Mouse (Mus musculus) E14TG2a.4 (cell line): ENCODE data around the gene Cops6.

Experiments used
- H3K27me3 ChIP-seq: 2 replicates; pipeline ENCODE4 v1.6.1; 2014; ENCODE audit warnings: low read length, control low read depth; ENCODE audit not compliant: insufficient read depth
- H3K36me3 ChIP-seq: 2 replicates; pipeline ENCODE4 v1.6.1; 2014; ENCODE audit warnings: low read length, control low read depth; ENCODE audit not compliant: insufficient read depth
- H3K4me1 ChIP-seq: replicated peaks from 2 replicates; pipeline ENCODE4 v1.6.1; 2014; ENCODE audit warnings: low read depth, low read length, control low read depth
- H3K4me3 ChIP-seq: replicated peaks from 2 replicates; pipeline ENCODE4 v1.5.1; 2014; ENCODE audit warnings: mild to moderate bottlenecking, low read length
- H3K9me3 ChIP-seq: 2 replicates; pipeline ENCODE4 v1.6.1; 2014; ENCODE audit warnings: low read length, control low read depth
- CTCF ChIP-seq: conservative IDR thresholded peaks from 2 replicates; pipeline ENCODE4 v1.5.1; 2014; ENCODE audit warnings: low read length
- NANOG ChIP-seq: IDR thresholded peaks from 2 replicates; pipeline ENCODE4 v1.6.1; 2014; ENCODE audit warnings: borderline replicate concordance, low read length, mixed read lengths
- POU5F1 ChIP-seq: IDR thresholded peaks from 2 replicates; pipeline ENCODE4 v1.6.1; 2014; ENCODE audit warnings: low read length, borderline replicate concordance

Gene Cops6

DNA sequence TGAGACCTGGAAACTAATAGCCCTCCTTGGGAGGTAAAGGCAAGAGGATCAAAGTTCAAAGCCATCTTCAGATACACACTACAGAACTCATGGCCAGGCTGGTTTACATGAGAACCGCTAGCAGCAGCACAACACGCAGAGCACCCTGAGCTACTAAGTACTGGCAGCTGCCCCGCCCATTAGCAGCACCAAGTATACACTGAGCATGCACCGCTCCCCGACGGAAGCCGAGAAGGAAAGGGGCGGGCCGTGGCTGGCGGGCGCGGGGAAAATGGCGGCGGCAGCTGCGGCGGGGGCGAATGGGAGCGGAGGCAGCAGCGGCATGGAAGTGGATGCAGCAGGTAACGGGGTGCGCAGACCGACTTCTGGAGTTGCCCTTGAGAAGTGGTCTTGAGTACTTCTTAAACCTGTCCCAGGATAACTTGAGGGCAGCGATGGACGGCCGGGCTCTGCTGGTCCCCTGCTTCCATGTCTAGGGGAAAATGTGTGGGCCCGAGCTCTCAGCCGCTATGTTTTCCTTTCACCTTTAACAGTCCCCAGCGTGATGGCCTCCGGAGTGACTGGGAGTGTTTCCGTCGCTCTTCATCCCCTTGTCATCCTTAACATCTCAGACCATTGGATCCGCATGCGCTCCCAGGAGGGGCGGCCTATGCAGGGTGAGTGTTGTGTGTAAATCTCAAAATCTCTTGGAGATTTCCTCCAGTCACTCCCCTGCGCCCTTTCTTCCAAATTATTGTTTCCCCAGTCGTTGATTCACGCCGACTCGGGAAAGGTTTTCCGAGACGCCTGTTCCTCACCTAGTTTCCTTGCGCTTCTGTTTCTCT, at the start of gene Cops6:
Gene Cops6 (plus strand): TSS at position 230 of the 824 bp plus-strand sequence.
- TF ChIP-seq POU5F1 (no peak), CTCF (no peak), NANOG (no peak)
- Histone ChIP-seq H3K9me3 (no peaks in the 10 kb centered on the region), H3K36me3 (peaks cover 43% of the 10 kb centered on the region), H3K4me3 (peak within 1 kb of the TSS; percentile 90), H3K27me3 (no peaks in the 10 kb centered on the region), H3K4me1 (peaks cover 59% of the 10 kb centered on the region)

DNA sequence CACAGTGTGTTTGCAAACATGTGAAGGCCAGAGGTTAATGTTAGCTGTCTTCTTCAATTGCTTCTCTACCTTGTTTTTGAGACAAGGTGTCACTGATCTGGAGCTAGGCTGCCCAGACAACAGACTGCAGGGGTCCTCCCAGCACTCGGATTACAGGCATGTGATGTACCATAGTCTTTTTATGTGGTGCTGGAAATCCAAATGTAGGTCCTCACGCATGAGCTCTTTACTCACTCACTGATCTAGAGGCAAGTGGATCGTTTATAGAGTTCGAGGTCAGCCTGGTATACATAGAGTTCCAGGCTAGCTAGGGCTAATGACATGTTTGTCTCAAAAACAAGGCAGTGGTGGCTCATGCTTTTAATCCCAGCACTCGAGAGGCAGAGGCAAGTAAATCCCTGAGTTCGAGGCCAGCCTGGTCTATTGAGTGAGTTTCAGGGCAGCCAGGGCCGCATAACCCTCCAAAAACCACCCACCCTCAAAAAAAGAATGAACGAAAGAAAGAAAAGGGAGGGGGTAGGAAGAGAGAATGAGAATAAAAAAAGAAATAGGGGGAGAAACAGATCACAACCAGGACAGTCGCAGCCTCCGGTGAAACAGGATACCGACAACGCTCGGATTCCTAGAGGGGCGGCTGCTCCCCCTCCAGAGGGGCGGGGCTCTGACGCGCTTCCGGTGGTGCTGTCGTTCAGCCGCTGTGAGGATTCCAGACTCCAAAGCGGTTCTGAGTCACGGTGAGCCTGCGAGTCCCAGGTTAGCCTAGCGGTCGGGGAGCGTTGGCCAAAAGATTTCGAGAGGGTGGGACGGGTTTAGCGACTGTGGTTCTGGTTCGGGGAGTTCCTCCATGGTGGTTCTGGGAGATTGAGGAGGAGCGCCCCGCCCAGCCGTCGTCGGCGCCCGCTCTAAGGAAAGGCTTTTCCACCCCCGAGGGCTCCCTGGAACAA, 44.3 kb upstream of the Cops6 start, which contains the start of gene Zscan21:
Gene Zscan21 (plus strand): TSS at position 649 of the 944 bp plus-strand sequence.
- H3K4me3 ChIP-seq, result peak within 1 kb of the TSS; percentile 89
- H3K4me1 ChIP-seq, result peaks cover 39% of the 10 kb centered on the region
- TF ChIP-seq CTCF (no peak), POU5F1 (no peak), NANOG (no peak)
- H3K9me3 ChIP-seq, result no peaks in the 10 kb centered on the region
- H3K36me3 ChIP-seq, result peaks cover 15% of the 10 kb centered on the region
- H3K27me3 ChIP-seq, result no peaks in the 10 kb centered on the region

DNA sequence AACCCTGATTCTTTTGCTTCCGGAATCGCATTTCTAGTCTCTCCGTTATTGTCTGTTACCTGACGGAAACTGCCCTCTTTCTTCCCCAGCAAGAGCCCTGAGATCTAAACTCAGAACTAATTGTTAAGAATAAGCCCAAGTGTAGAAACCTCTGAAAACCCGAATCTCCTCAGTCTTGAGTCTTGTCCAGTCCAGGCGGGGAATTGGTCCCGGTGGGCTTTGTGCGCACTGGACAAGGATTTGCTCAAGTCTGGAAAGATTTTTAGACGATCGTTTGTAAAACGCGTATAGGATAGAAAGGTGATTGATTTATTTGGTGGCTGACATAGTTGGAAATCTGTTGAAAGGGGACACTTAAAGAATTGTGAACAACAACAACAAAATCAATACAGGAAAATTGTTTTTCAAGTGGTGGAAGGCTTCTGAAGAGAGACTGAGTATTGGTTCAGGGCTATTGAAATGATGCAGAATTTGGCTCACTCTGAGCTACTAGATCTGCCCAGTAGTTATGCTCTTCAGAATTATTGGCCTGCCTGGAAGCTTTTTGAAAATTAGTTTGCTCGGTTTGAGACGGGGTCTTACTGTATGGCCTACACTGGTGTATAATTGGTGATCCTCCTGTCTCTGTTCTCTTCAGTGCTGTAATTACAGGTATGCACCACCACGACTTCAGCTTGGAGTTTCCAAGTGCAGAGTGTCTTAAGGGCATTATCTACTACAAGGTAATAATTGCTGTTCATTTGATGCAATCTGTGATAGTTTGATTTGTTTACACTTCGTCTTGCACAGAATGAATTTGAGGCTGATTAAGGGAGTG, 43.5 kb upstream of the Cops6 start:
- no peaks in the 10 kb centered on the region for H3K27me3 ChIP-seq
- no peak for TF ChIP-seq POU5F1
- TF ChIP-seq CTCF, result no peak
- TF ChIP-seq NANOG, result no peak
- peaks cover 15% of the 10 kb centered on the region for H3K36me3 ChIP-seq
- peaks cover 39% of the 10 kb centered on the region for H3K4me1 ChIP-seq
- no peaks in the 10 kb centered on the region for H3K9me3 ChIP-seq
- peak overlapping the region; percentile 89 for H3K4me3 ChIP-seq

DNA sequence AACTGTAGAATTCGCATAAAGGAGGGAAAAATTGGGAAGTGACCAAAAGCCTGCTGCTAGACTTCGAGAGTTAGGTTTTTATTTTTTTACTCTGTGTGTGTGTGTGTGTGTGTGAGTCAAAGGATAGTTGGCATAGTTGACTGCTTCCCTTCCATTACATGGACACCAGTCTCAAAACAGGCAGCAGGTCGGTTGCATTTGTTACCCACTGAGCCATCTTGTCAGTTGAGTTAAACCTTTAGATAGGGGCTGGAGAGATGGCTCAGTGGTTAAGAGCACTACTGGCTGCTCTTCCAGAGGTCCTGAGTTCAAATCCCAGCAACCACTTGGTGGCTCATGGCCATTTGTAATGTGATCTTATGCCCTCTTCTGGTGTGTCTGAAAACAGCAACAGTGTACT, 42.8 kb upstream of the Cops6 start:
- peak overlapping the region; percentile 89; the same call in 1 of the 2 replicates for H3K4me3 ChIP-seq
- peaks cover 41% of the 10 kb centered on the region for H3K4me1 ChIP-seq
- no peaks in the 10 kb centered on the region for H3K9me3 ChIP-seq
- H3K36me3 ChIP-seq, result peaks cover 17% of the 10 kb centered on the region
- TF ChIP-seq POU5F1 (no peak), CTCF (0 out of 2 replicates have a peak, but pooled peaks have one; percentile 5), NANOG (no peak)
- H3K27me3 ChIP-seq, result no peaks in the 10 kb centered on the region

DNA sequence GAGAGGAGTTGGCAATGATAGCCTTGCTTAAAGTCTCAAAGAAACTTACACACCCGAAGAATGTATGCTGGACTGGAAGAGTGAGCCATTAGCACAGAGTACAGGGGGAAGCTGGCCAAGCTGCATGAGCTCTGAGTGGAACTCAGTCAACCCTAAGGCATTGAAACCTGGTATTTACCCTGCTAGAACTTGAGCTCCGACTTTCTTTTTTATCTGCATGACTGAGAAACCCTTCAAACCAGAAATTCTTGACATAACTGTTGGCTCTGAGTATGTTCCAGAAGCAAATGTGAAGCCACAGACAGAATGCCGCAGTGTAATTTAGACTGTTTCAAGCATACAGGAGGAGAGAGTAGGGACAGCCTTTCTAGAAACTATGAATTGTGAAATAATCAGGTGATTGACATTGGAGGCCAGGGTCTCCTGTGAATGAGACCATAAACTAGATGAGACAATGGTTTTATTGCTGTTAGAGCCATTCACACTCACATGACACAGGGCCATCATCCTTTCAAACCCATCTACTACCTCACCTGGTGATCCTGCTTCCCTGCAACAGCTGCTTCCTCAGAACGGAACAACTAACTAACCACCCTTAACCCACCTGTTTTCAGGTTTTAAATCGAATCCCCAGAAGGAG, 28.3 kb upstream of the Cops6 start:
- Histone ChIP-seq H3K4me1 (peaks cover 12% of the 10 kb centered on the region), H3K27me3 (no peaks in the 10 kb centered on the region), H3K4me3 (no peak overlapping the region), H3K36me3 (peaks cover 74% of the 10 kb centered on the region), H3K9me3 (no peaks in the 10 kb centered on the region)
- TF ChIP-seq NANOG (no peak), CTCF (no peak)

DNA sequence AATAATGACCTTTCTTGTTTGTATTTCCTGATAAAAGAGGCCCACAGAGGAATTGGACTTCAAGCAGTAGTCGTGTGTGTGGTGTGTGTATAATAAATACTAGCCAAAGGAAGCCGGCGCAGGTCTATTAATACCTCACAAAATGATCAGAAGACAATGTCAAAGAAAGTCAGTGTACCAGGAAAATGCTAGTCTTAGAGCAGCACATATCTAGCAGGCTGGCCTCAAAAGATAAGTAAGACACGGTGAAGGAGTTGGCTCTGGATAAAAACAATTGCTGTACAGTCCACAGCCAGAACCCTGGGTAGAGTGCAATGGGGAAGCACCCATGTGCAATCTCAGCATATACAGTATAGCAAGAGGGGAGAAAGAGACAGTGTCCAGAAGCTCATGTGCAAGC, 23.6 kb upstream of the Cops6 start:
- H3K9me3 ChIP-seq, result no peaks in the 10 kb centered on the region
- 0 out of 2 replicates have a peak, but pooled peaks cover 5% of the 10 kb centered on the region for H3K4me1 ChIP-seq
- TF ChIP-seq NANOG, result no peak
- no peak for TF ChIP-seq CTCF
- TF ChIP-seq POU5F1, result no peak
- no peaks in the 10 kb centered on the region for H3K27me3 ChIP-seq
- H3K4me3 ChIP-seq, result no peak overlapping the region
- H3K36me3 ChIP-seq, result peaks cover 32% of the 10 kb centered on the region

DNA sequence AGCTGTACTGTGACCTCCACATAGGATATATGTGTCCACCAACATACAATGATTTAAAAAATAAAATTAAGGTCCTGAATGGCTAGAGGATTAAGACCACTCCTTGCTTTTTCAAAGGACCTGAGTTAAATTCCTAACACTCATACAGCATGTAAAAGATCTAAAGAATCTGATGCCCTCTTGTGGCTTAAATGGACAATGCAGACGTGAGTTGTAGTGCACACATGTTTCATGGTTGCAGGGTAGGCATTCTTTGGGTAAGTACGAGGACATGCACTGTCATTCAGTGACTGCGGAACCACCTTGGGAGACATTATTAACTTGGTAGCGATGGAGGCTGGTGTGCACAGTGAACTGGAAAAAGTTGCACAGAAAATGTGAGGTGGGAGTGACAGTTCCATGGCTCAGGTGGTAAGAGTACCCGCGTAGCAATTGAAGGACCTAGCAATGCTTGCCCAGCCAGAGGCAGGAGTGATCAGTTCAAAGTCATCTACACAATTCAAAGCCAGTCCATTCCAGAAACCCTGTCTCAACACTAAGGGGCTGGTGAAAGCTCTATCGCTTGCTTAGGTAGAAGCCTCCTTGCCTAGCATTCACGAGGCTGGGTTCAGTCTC, 22.8 kb upstream of the Cops6 start:
- no peaks in the 10 kb centered on the region for H3K9me3 ChIP-seq
- TF ChIP-seq NANOG, result no peak
- peak; percentile 79 for TF ChIP-seq CTCF

More for the DNA sequence above, 22.8 kb upstream of the Cops6 start:
- no peak overlapping the region for H3K4me3 ChIP-seq
- H3K4me1 ChIP-seq, result 0 out of 2 replicates have a peak, but pooled peaks cover 5% of the 10 kb centered on the region
- H3K36me3 ChIP-seq, result peaks cover 28% of the 10 kb centered on the region
- no peaks in the 10 kb centered on the region for H3K27me3 ChIP-seq
